Mouse (Mus musculus) C2C12 (cell line): ENCODE measurements around the gene Stim1. TPM values are rescaled to one million over a fixed set of nuclear protein-coding genes. Genes with fewer than 3 reads are reported as not detected.

Source experiments
- H3K27me3 ChIP-seq: one replicate; pipeline ENCODE4 v1.6.1; 2011; ENCODE audit not compliant: control insufficient read depth, insufficient read depth, insufficient read length
- H3K36me3 ChIP-seq: one replicate; pipeline ENCODE4 v1.6.1; 2011; ENCODE audit not compliant: control insufficient read depth, insufficient read depth
- H3K4me3 ChIP-seq: one replicate; pipeline ENCODE4 v1.5.1; 2011; ENCODE audit warnings: mild to moderate bottlenecking, control low read depth; ENCODE audit not compliant: poor library complexity, insufficient read depth, severe bottlenecking
- H3K79me2 ChIP-seq: one replicate; pipeline ENCODE4 v1.6.1; 2011; ENCODE audit not compliant: control insufficient read depth, insufficient read depth
- H3K79me3 ChIP-seq: one replicate; pipeline ENCODE4 v1.6.1; 2011; ENCODE audit warnings: low read depth, control low read depth
- H3ac ChIP-seq: one replicate; pipeline ENCODE3; 2011; ENCODE audit warnings: low read depth; ENCODE audit not compliant: control insufficient read depth, insufficient read length
- CEBPB ChIP-seq: IDR thresholded peaks from one replicate; pipeline ENCODE4 v1.6.1; 2011; ENCODE audit warnings: low read depth, mild to moderate bottlenecking, control low read depth, moderate library complexity
- CTCF ChIP-seq: IDR thresholded peaks from one replicate; pipeline ENCODE4 v1.5.1; 2011; ENCODE audit not compliant: control insufficient read depth, insufficient read depth, insufficient read length
- FOSL1 ChIP-seq: IDR thresholded peaks from one replicate; pipeline ENCODE4 v1.8.0; 2011; ENCODE audit warnings: mild to moderate bottlenecking, low read length; ENCODE audit not compliant: poor library complexity, insufficient read depth, severe bottlenecking
- MAX ChIP-seq: IDR thresholded peaks from one replicate; pipeline ENCODE4 v1.6.1; 2011; ENCODE audit warnings: mild to moderate bottlenecking, control low read depth
- MYOD1 ChIP-seq: IDR thresholded peaks from one replicate; pipeline ENCODE4 v1.6.1; 2011; ENCODE audit warnings: low read depth; ENCODE audit not compliant: control insufficient read depth, insufficient read length
- MYOG ChIP-seq: IDR thresholded peaks from one replicate; pipeline ENCODE4 v1.6.1; 2011; ENCODE audit not compliant: control insufficient read depth, insufficient read length; ENCODE audit errors: extremely low read depth
- USF1 ChIP-seq: IDR thresholded peaks from one replicate; pipeline ENCODE4 v1.6.1; 2011; ENCODE audit warnings: low read depth, mild to moderate bottlenecking, control low read depth, moderate library complexity
- polyA plus RNA-seq: library from polyadenylated mRNA; unstranded; fragments of >200 nt; fragmentation: generic; extraction: Trizol; gene quantifications from one replicate; pipeline ENCODE4 v1.2.1, GENCODE M21; 2012; ENCODE audit warnings: missing spikeins

Gene Stim1
- polyA plus RNA-seq, 1 experiment, result 8.6 TPM

GRCm38 (mm10) chr7:102440822-102441656 is 173.4 kb downstream of the Stim1 start:
- Histone ChIP-seq H3K36me3 (peaks cover 20% of the 10 kb centered on the region), H3K4me3 (no peak overlapping the region), H3K79me2 (peaks cover 43% of the 10 kb centered on the region), H3ac (no peak overlapping the region), H3K27me3 (no peaks in the 10 kb centered on the region), H3K79me3 (peaks cover 30% of the 10 kb centered on the region)
- TF ChIP-seq FOSL1 (no peak), MYOG (no peak), MYOD1 (no peak), USF1 (no peak), MAX (no peak), CTCF (no peak)

DNA sequence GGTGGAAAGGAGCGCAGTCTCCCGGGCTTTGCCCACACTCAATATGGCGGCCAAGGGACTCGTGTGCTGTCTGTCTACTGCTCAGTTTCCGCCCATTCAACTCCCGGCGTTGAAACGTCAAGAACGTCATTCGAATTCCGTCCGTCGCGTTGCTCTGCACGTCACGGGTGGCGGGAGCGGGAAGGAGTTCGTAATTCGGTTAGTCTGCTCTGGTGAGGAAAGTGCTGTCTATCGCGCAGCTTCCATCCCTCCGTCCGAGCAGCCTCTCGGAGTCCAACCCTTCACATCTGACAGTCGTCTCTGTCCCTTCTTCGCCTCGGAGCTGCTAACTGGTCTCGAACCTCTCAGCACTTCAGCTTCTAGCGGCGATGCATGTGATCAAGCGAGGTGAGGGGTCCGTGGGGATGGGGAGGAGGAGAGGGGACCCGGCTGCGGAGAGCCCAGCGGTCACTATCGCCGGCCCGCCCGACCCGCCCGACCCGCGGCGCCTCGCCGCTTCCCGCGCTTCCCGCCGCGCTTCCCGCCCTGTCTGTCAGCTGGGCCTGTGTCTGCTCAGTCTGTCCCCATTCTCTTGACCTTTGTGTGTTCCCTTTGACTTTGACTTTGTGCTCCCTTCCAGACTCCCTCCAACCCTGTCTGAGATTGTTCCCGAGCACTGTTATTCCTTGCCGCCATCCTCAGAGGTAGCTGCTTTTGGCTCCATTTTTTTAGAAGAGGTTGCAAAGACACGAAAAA is 174.2 kb downstream of the Stim1 start, which contains the start of gene Rrm1:
Gene Rrm1, plus strand, starts transcription at position 39 of the 735 bp plus-strand sequence.
- Histone ChIP-seq H3K27me3 (no peaks in the 10 kb centered on the region), H3ac (peak within 1 kb of the TSS; percentile 97), H3K36me3 (peaks cover 28% of the 10 kb centered on the region), H3K79me2 (peaks cover 51% of the 10 kb centered on the region), H3K79me3 (peaks cover 30% of the 10 kb centered on the region), H3K4me3 (peak within 1 kb of the TSS; percentile 77)
- no peak for TF ChIP-seq CTCF
- TF ChIP-seq MAX, result peak; percentile 46
- TF ChIP-seq MYOD1, result no peak
- TF ChIP-seq FOSL1, result no peak
- TF ChIP-seq CEBPB, result no peak

- no peak for TF ChIP-seq MYOD1
- no peak for TF ChIP-seq MYOG
- TF ChIP-seq CTCF, result no peak
- TF ChIP-seq MAX, result no peak
- TF ChIP-seq CEBPB, result no peak
- no peak for TF ChIP-seq USF1
- TF ChIP-seq FOSL1, result no peak
- Histone ChIP-seq H3K79me2 (peaks cover 53% of the 10 kb centered on the region), H3ac (peak overlapping the region; percentile 97), H3K4me3 (peak overlapping the region; percentile 77), H3K27me3 (no peaks in the 10 kb centered on the region), H3K36me3 (peaks cover 34% of the 10 kb centered on the region), H3K79me3 (peaks cover 30% of the 10 kb centered on the region)
These were observed 174.8 kb downstream of the Stim1 start for GRCm38 (mm10) chr7:102442432-102442831.

DNA sequence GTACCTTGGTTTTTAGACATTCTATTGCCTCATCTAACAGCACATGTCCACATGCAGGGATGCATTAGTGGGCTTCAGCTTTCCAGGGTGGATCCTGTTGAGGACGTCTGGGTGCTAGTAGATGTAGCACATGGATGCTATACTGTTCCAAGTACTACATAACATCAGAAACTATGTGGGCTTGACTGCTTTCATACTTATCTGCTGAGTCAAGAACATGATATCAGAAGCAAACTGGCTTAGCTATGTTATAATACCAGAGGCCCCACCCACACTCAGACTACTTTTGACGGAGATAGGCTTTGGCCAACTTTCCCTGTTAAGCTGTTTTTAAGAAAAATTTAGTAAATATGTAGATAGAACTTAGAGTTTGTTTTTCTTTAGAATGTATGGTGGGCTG is 176.7 kb downstream of the Stim1 start:
- Histone ChIP-seq H3K36me3 (peaks cover 49% of the 10 kb centered on the region), H3K27me3 (no peaks in the 10 kb centered on the region), H3K79me2 (peaks cover 53% of the 10 kb centered on the region), H3K4me3 (no peak overlapping the region), H3K79me3 (peaks cover 30% of the 10 kb centered on the region), H3ac (no peak overlapping the region)
- TF ChIP-seq MAX (no peak), CTCF (no peak), CEBPB (no peak), MYOD1 (no peak), USF1 (no peak), MYOG (no peak), FOSL1 (no peak)

- H3ac ChIP-seq, result no peak overlapping the region
- H3K27me3 ChIP-seq, result no peaks in the 10 kb centered on the region
- H3K4me3 ChIP-seq, result no peak overlapping the region
- peaks cover 63% of the 10 kb centered on the region for H3K36me3 ChIP-seq
- peaks cover 53% of the 10 kb centered on the region for H3K79me2 ChIP-seq
- H3K79me3 ChIP-seq, result peaks cover 30% of the 10 kb centered on the region
- TF ChIP-seq CEBPB (no peak), MYOD1 (no peak), FOSL1 (no peak), MAX (no peak), CTCF (no peak), MYOG (no peak), USF1 (no peak)
These were observed 178.8 kb downstream of the Stim1 start for GRCm38 (mm10) chr7:102446438-102446837.
